Mouse (Mus musculus) midbrain, embryonic 13.5 days (tissue): Measurements from ENCODE around the gene Qdpr. TPM values are rescaled to one million over a fixed set of nuclear protein-coding genes. Genes with fewer than 3 reads are reported as not detected.

ENCODE experiments used
- ATAC-seq: fragments of 200-750 bp; cut with Nextera tagmentation; 2 replicates; pipeline ENCODE4 v1.8.0; 2017; ENCODE audit warnings: mild to moderate bottlenecking, moderate TSS enrichment, moderate library complexity
- H3K27ac ChIP-seq: fragments of 300-500 bp; sonication (generic); 2 replicates; pipeline ENCODE4 v1.5.1; 2015; ENCODE audit warnings: inconsistent platforms, mild to moderate bottlenecking, moderate library complexity
- H3K27me3 ChIP-seq: fragments of 300-500 bp; sonication (generic); 2 replicates; pipeline ENCODE4 v1.6.1; 2015; ENCODE audit warnings: mild to moderate bottlenecking, inconsistent platforms
- H3K36me3 ChIP-seq: fragments of 300-500 bp; sonication (generic); 2 replicates; pipeline ENCODE4 v1.6.1; 2015; ENCODE audit warnings: mild to moderate bottlenecking, inconsistent platforms
- H3K4me1 ChIP-seq: fragments of 300-500 bp; sonication (generic); replicated peaks from 2 replicates; pipeline ENCODE4 v1.6.1; 2015; ENCODE audit warnings: inconsistent platforms
- H3K4me2 ChIP-seq: fragments of 300-500 bp; sonication (generic); replicated peaks from 2 replicates; pipeline ENCODE4 v1.6.1; 2015; ENCODE audit warnings: moderate library complexity, mild to moderate bottlenecking, inconsistent platforms
- H3K4me3 ChIP-seq: fragments of 300-500 bp; sonication (generic); replicated peaks from 2 replicates; pipeline ENCODE4 v1.5.1; 2015; ENCODE audit warnings: mild to moderate bottlenecking, inconsistent platforms
- H3K9ac ChIP-seq: fragments of 300-500 bp; sonication (generic); replicated peaks from 2 replicates; pipeline ENCODE4 v1.6.1; 2015; ENCODE audit warnings: mild to moderate bottlenecking, inconsistent platforms
- H3K9me3 ChIP-seq: fragments of 300-500 bp; sonication (generic); 2 replicates; pipeline ENCODE4 v1.6.1; 2016; ENCODE audit warnings: mild to moderate bottlenecking, inconsistent platforms
- WGBS: fragments of 180-500 bp; shearing (Covaris S2); methylation state at CpG from one replicate; pipeline ENCODE4 v1.1.7; 2015; 5-methylcytosine and 5-hydroxymethylcytosine counted together
- polyA plus RNA-seq: library from polyadenylated mRNA; unstranded; fragments of >200 nt; fragmentation: Nextera tagmentation; extraction: Ambion mirVana; gene quantifications from 2 replicates; pipeline ENCODE4 v1.2.1, GENCODE M21; 2015

Gene Qdpr
- polyA plus RNA-seq, 1 experiment from 2014 or later: 116 TPM

DNA sequence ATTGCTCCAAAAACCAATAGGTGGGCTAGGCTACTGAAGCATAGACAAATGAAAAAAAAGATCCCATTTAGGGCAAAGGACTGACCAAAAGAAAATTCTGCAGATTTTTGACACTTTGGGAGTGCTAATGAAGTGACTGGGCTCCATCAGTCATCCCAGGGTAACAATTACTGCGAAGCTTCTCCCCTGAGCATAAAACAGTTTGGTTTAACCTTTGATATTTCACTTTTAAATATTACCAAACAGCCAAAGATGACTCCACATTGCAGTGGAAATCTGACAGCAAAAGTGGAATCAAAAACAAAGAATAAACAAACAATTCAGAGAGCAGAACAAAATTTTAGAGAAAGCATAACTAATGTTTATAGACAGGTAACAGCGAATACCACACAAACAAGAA, 31.1 kb upstream of the Qdpr start:
- H3K9ac ChIP-seq: no peak overlapping the region
- no peak overlapping the region for H3K27ac ChIP-seq
- H3K4me1 ChIP-seq: peaks cover 6% of the 10 kb centered on the region; the same call in 1 of the 2 replicates
- H3K9me3 ChIP-seq: no peaks in the 10 kb centered on the region
- H3K27me3 ChIP-seq: no peaks in the 10 kb centered on the region
- 86% methylated on average over 2 of the region's 2 CpGs for WGBS
- H3K4me3 ChIP-seq: no peak overlapping the region
- ATAC-seq: no peak
- H3K4me2 ChIP-seq: no peak overlapping the region
- no peaks in the 10 kb centered on the region for H3K36me3 ChIP-seq

DNA sequence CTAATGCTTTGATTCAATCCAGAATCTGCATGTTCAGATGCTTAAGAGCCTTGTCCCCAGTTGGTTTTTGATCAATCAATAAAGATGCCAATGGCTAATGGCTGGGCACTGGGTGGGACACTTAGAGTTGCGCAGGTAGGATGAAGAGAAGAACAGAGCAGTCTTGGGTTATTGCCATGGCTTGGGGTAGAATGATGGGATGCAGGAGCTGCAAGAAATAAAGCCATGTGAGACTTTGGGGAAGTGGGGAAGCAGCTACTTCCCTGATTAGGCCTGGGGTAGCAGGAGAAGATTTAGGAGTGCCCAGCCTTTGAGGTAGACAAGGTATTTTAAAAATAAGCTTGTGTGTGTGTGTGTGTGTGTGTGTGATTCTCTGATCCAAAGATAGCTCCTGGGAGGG, 30.0 kb upstream of the Qdpr start:
- H3K4me2 ChIP-seq: no peak overlapping the region
- no peak for ATAC-seq
- H3K9ac ChIP-seq: no peak overlapping the region
- H3K4me3 ChIP-seq: no peak overlapping the region
- H3K9me3 ChIP-seq: no peaks in the 10 kb centered on the region
- no peak overlapping the region for H3K27ac ChIP-seq
- 93% methylated on average over 1 of the region's 1 CpGs for WGBS
- no peaks in the 10 kb centered on the region for H3K27me3 ChIP-seq
- peaks cover 7% of the 10 kb centered on the region; the same call in 1 of the 2 replicates for H3K4me1 ChIP-seq
- no peaks in the 10 kb centered on the region for H3K36me3 ChIP-seq

- Histone ChIP-seq H3K9ac (no peak overlapping the region), H3K4me3 (no peak overlapping the region), H3K9me3 (no peaks in the 10 kb centered on the region), H3K27me3 (no peaks in the 10 kb centered on the region), H3K4me2 (no peak overlapping the region), H3K36me3 (no peaks in the 10 kb centered on the region), H3K4me1 (peaks cover 7% of the 10 kb centered on the region; the same call in 1 of the 2 replicates), H3K27ac (no peak overlapping the region)
- 85% methylated on average over 7 of the region's 7 CpGs for WGBS
- ATAC-seq: no peak
These were observed 27.6 kb upstream of the Qdpr start for GRCm38 (mm10) chr5:45477601-45478000.

GRCm38 (mm10) chr5:45476288-45476687, 26.3 kb upstream of the Qdpr start:
- no peaks in the 10 kb centered on the region for H3K9me3 ChIP-seq
- no peaks in the 10 kb centered on the region for H3K27me3 ChIP-seq
- no peak overlapping the region for H3K4me2 ChIP-seq
- WGBS: 40% methylated on average over 6 of the region's 6 CpGs
- no peak overlapping the region for H3K4me3 ChIP-seq
- ATAC-seq: peak; percentile 9; the same call in 1 of the 2 replicates
- no peak overlapping the region for H3K9ac ChIP-seq
- H3K27ac ChIP-seq: no peak overlapping the region
- H3K4me1 ChIP-seq: peaks cover 7% of the 10 kb centered on the region; the same call in 1 of the 2 replicates
- no peaks in the 10 kb centered on the region for H3K36me3 ChIP-seq

DNA sequence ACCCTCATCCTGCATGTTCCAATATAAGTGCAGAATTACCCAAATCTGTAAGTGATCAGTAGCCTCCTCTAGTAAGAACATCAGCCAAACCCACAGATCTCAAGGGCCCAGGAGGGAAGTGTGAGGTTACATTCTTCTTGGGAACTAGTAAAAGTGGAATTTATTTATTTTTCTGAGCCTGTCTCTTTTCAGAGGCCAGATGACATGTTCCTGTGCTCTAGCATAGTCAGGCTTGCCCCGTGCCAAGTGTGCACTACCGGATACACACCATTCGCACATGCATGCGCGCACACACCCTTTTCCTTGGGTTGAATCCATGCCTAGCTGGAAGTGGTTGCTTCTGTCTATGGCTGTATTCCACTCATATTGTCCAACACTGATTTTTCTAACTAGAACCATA, 25.7 kb upstream of the Qdpr start:
- Histone ChIP-seq H3K9me3 (no peaks in the 10 kb centered on the region), H3K4me2 (no peak overlapping the region), H3K9ac (no peak overlapping the region), H3K27ac (no peak overlapping the region), H3K36me3 (no peaks in the 10 kb centered on the region), H3K27me3 (no peaks in the 10 kb centered on the region), H3K4me3 (no peak overlapping the region), H3K4me1 (peaks cover 7% of the 10 kb centered on the region; the same call in 1 of the 2 replicates)
- 94% methylated on average over 5 of the region's 5 CpGs for WGBS
- ATAC-seq: no peak

DNA sequence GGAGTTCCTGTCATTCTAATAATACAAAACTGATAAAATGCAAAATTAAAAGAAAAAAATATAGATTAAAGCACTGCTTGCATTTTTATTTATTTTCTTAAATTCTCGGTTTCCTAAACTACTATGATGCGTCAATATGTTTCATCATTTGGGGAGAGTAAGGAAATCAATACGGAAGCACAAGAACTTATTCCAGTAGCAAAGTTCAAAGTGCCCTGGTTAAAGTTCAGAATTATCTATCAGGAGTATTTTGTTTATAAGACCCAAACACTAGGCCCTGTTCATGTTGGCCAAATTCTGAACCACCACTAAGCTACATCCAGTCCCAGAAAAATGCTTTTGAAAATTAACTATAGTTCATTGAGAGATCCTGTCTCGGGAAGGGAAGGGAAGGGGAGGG, 24.7 kb upstream of the Qdpr start:
- no peak overlapping the region for H3K27ac ChIP-seq
- no peaks in the 10 kb centered on the region for H3K27me3 ChIP-seq
- peaks cover 7% of the 10 kb centered on the region; the same call in 1 of the 2 replicates for H3K4me1 ChIP-seq
- no peak overlapping the region for H3K9ac ChIP-seq
- 85% methylated on average over 3 of the region's 4 CpGs for WGBS
- H3K4me3 ChIP-seq: no peak overlapping the region
- no peaks in the 10 kb centered on the region for H3K9me3 ChIP-seq
- ATAC-seq: no peak
- no peaks in the 10 kb centered on the region for H3K36me3 ChIP-seq
- H3K4me2 ChIP-seq: no peak overlapping the region

- Histone ChIP-seq H3K4me2 (no peak overlapping the region), H3K9me3 (no peaks in the 10 kb centered on the region), H3K9ac (no peak overlapping the region), H3K4me1 (peaks cover 7% of the 10 kb centered on the region; the same call in 1 of the 2 replicates), H3K36me3 (no peaks in the 10 kb centered on the region), H3K4me3 (no peak overlapping the region), H3K27me3 (no peaks in the 10 kb centered on the region), H3K27ac (no peak overlapping the region)
- ATAC-seq: peak; percentile 41; the same call in 1 of the 2 replicates
- WGBS: 37% methylated on average over 6 of the region's 6 CpGs
These were observed 24.2 kb upstream of the Qdpr start for GRCm38 (mm10) chr5:45474215-45474614.

GRCm38 (mm10) chr5:45473521-45473920, 23.5 kb upstream of the Qdpr start:
- no peak overlapping the region for H3K4me2 ChIP-seq
- H3K9ac ChIP-seq: no peak overlapping the region
- no peaks in the 10 kb centered on the region for H3K9me3 ChIP-seq
- peaks cover 7% of the 10 kb centered on the region; the same call in 1 of the 2 replicates for H3K4me1 ChIP-seq
- no peak overlapping the region for H3K27ac ChIP-seq
- ATAC-seq: no peak
- no peak overlapping the region for H3K4me3 ChIP-seq
- H3K27me3 ChIP-seq: no peaks in the 10 kb centered on the region
- H3K36me3 ChIP-seq: no peaks in the 10 kb centered on the region
- 87% methylated on average over 1 of the region's 1 CpGs for WGBS

GRCm38 (mm10) chr5:45472880-45473450, 22.9 kb upstream of the Qdpr start:
- H3K4me3 ChIP-seq: no peak overlapping the region
- WGBS: 60% methylated on average over 7 of the region's 7 CpGs
- H3K4me2 ChIP-seq: no peak overlapping the region
- no peak for ATAC-seq
- H3K9ac ChIP-seq: no peak overlapping the region
- peaks cover 7% of the 10 kb centered on the region; the same call in 1 of the 2 replicates for H3K4me1 ChIP-seq
- H3K27me3 ChIP-seq: no peaks in the 10 kb centered on the region
- no peaks in the 10 kb centered on the region for H3K9me3 ChIP-seq
- no peak overlapping the region for H3K27ac ChIP-seq
- no peaks in the 10 kb centered on the region for H3K36me3 ChIP-seq

DNA sequence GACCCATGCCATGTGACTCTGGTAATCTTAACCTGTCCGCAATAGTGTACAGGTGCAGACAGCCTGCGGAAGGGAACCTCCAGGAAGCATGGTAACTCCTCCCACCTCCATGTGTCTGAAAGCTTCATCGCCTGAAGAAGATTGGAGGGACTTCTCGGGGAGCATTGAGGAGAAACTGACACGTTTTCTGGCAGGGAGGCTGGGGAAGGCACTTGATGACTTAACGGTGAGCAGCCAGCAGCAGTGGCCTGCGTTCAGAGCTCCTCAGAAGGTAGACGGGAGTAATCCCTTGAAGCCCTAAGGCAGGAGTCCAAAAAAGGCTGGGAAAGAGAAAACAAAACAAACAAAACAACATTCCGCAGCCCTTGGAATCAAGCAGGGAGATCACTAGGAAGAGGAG, 4.4 kb upstream of the Qdpr start:
- Histone ChIP-seq H3K4me2 (no peak overlapping the region), H3K9ac (no peak overlapping the region), H3K27ac (no peak overlapping the region), H3K36me3 (no peaks in the 10 kb centered on the region), H3K9me3 (no peaks in the 10 kb centered on the region), H3K27me3 (no peaks in the 10 kb centered on the region; the same call in 1 of the 2 replicates), H3K4me3 (no peak overlapping the region), H3K4me1 (peaks cover 7% of the 10 kb centered on the region)
- WGBS: 53% methylated on average over 9 of the region's 9 CpGs
- ATAC-seq: no peak

DNA sequence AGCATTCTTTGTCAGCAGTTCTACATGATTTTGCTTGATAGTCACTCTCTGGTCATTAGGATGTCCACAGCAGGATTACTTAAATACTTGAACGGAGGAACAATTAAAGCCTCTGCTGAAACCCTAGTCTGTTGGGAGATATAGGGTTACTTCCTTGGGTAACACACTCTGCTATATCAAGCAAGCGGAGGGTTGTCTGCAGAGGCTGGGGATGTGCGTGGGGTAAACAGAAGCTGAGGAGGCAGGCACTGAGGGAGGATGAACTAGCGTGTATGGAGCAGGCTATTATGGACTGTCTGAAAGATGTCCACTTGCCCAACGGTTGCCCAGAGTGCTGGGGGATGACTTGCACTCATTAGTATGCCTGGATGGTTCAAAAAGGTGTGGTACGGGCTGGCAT, 3.4 kb upstream of the Qdpr start, which contains the start of gene Clrn2:
TSS of gene Clrn2 (plus strand) at position 301 of the 400 bp plus-strand sequence.
- H3K4me3 ChIP-seq: no peak within 1 kb of the TSS
- H3K4me2 ChIP-seq: no peak within 1 kb of the TSS
- no peaks in the 10 kb centered on the region; the same call in 1 of the 2 replicates for H3K27me3 ChIP-seq
- H3K9me3 ChIP-seq: no peaks in the 10 kb centered on the region
- no peak within 1 kb of the TSS for H3K27ac ChIP-seq
- H3K36me3 ChIP-seq: no peaks in the 10 kb centered on the region
- no peak for ATAC-seq
- H3K4me1 ChIP-seq: peaks cover 17% of the 10 kb centered on the region
- WGBS: 79% methylated on average over 6 of the region's 6 CpGs
- no peak within 1 kb of the TSS for H3K9ac ChIP-seq

DNA sequence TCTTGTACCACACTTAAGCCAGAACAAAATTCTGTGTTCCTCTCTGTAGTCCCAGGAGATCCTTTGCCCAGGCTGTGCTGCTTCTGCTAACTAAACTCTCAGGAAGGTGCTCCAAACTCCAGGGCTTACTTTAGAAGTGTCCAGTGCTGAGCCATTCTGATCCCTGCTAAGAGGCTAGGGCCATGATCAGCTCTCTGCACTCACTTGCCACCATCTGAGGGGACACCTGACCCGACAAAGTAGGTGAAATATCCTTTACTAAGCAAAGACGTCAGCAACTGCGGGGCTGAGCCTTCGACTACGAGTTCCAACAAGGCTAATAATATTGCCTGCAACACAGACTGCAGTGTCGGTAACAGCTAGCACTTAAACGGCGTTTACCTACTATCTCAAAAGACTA, 830 bp downstream of the Qdpr start:
- 4% methylated on average over 8 of the region's 8 CpGs for WGBS
- Histone ChIP-seq H3K36me3 (0 out of 2 replicates have a peak, but pooled peaks cover under 1% of the 10 kb centered on the region), H3K4me1 (peaks cover 22% of the 10 kb centered on the region), H3K4me3 (peak overlapping the region; percentile 74), H3K9me3 (no peaks in the 10 kb centered on the region), H3K27me3 (no peaks in the 10 kb centered on the region; the same call in 1 of the 2 replicates), H3K9ac (peak overlapping the region; percentile 79), H3K4me2 (peak overlapping the region; percentile 94), H3K27ac (0 out of 2 replicates have a peak overlapping the region, but pooled peaks have one; percentile 80)
- no peak for ATAC-seq
